Mouse (Mus musculus) embryonic stem cell, embryonic (primary cell): Measurements from ENCODE around the gene Ppp4r2.

Experiments
- CTCF ChIA-PET, 4 experiments: fragments of 300-600 bp in 2 of 4; fragments of 350-600 bp in 2 of 4; sonication (Branson Sonifier 250); formaldehyde crosslinking; loops; one replicate each; lab custom pipeline; 2022; ENCODE audit warnings: inconsistent platforms in 2 of 4; lab: Charles Lee
- POLR2A ChIA-PET, 4 experiments: fragments of 300-600 bp in 2 of 4; fragments of 350-600 bp in 2 of 4; sonication (Branson Sonifier 250); formaldehyde crosslinking; loops; one replicate each; lab custom pipeline; 2022; ENCODE audit warnings: antibody characterized with exemption in 4 of 4, inconsistent platforms in 1 of 4; lab: Charles Lee

Ppp4r2 gene

GRCm38 (mm10) chr6:100868863-100869262 is 35.4 kb downstream of the Ppp4r2 start:
- ChIA-PET CTCF (no interaction called here), POLR2A (interaction anchor here in 2 of 4 experiments (1.0 to 1.9 kb wide), 6 partner anchors 11 to 163 kb away, joined by 3 to 6 read pairs (median 4); no protein-coding TSS in a partner anchor)

- POLR2A ChIA-PET, result interaction anchor here in 3 of 4 experiments (0.6 to 1.9 kb wide), 7 partner anchors 19 to 328 kb away, joined by 3 to 6 read pairs (median 4); partner anchors contain the start of gene Ppp4r2 (in 1 of the 3)
These were observed 36.5 kb downstream of the Ppp4r2 start for GRCm38 (mm10) chr6:100869909-100870308.

GRCm38 (mm10) chr6:100873191-100873590 is 39.8 kb downstream of the Ppp4r2 start:
- ChIA-PET CTCF (interaction anchor here in 2 of 4 experiments (0.6 to 0.7 kb wide), 2 partner anchors 163 to 263 kb away, joined by 3 to 4 read pairs; no protein-coding TSS in a partner anchor), POLR2A (no interaction called here)

More at GRCm38 (mm10) chr6:100869909-100870308, 36.5 kb downstream of the Ppp4r2 start:
- CTCF ChIA-PET, result no interaction called here

- ChIA-PET CTCF (interaction anchor here in 2 of 4 experiments (0.6 to 0.7 kb wide), 2 partner anchors 336 to 347 kb away, joined by 4 to 5 read pairs; no protein-coding TSS in a partner anchor), POLR2A (interaction anchor here in 1 of 4 experiments (0.7 kb wide), 1 partner anchor 25 kb away, joined by 5 read pairs; no protein-coding TSS in a partner anchor)
These were observed 42.6 kb downstream of the Ppp4r2 start for GRCm38 (mm10) chr6:100875862-100876623.

- CTCF ChIA-PET, result interaction anchor here in 2 of 4 experiments (0.6 to 0.7 kb wide), 2 partner anchors 336 to 348 kb away, joined by 4 to 5 read pairs; no protein-coding TSS in a partner anchor
- POLR2A ChIA-PET, result interaction anchor here in 1 of 4 experiments (0.7 kb wide), 1 partner anchor 26 kb away, joined by 5 read pairs; no protein-coding TSS in a partner anchor
These were observed 43.2 kb downstream of the Ppp4r2 start for GRCm38 (mm10) chr6:100876624-100877017.

GRCm38 (mm10) chr6:100878546-100878945 is 45.1 kb downstream of the Ppp4r2 start:
- ChIA-PET POLR2A (interaction anchor here in 1 of 4 experiments (0.6 kb wide), 1 partner anchor 1415 kb away, joined by 4 read pairs; no protein-coding TSS in a partner anchor), CTCF (interaction anchor here in 3 of 4 experiments (0.6 to 1.1 kb wide), 7 partner anchors 19 to 388 kb away, joined by 3 to 5 read pairs (median 3); no protein-coding TSS in a partner anchor)

GRCm38 (mm10) chr6:100879607-100880006 is 46.2 kb downstream of the Ppp4r2 start:
- ChIA-PET POLR2A (interaction anchor here in 1 of 4 experiments (1.0 kb wide), 1 partner anchor 381 kb away, joined by 3 read pairs; no protein-coding TSS in a partner anchor), CTCF (interaction anchor here in 3 of 4 experiments (0.6 to 1.3 kb wide), 3 partner anchors 317 to 1125 kb away, joined by 3 to 4 read pairs (median 4); no protein-coding TSS in a partner anchor)

- ChIA-PET CTCF (interaction anchor here in 3 of 4 experiments (0.7 to 5.5 kb wide), 4 partner anchors 269 to 317 kb away, joined by 5 to 57 read pairs (median 6); no protein-coding TSS in a partner anchor), POLR2A (interaction anchor here in 1 of 4 experiments (0.5 kb wide), 1 partner anchor 319 kb away, joined by 4 read pairs; no protein-coding TSS in a partner anchor)
These were observed 48.2 kb downstream of the Ppp4r2 start for GRCm38 (mm10) chr6:100881657-100882056.

GRCm38 (mm10) chr6:100882381-100883213 is 49.2 kb downstream of the Ppp4r2 start:
- CTCF ChIA-PET, result interaction anchor here (0.5 to 5.5 kb wide), 7 partner anchors 67 to 652 kb away, joined by 3 to 57 read pairs (median 5); no protein-coding TSS in a partner anchor
- POLR2A ChIA-PET, result interaction anchor here in 2 of 4 experiments (0.6 to 1.0 kb wide), 2 partner anchors 247 to 286 kb away, joined by 3 to 4 read pairs; no protein-coding TSS in a partner anchor

GRCm38 (mm10) chr6:100883233-100883632 is 49.8 kb downstream of the Ppp4r2 start:
- ChIA-PET POLR2A (interaction anchor here in 2 of 4 experiments (0.6 to 1.0 kb wide), 2 partner anchors 248 to 286 kb away, joined by 3 to 4 read pairs; no protein-coding TSS in a partner anchor), CTCF (interaction anchor here in 3 of 4 experiments (0.6 to 5.5 kb wide), 6 partner anchors 260 to 651 kb away, joined by 3 to 57 read pairs (median 8); no protein-coding TSS in a partner anchor)

- ChIA-PET CTCF (interaction anchor here (0.6 to 5.5 kb wide), 13 partner anchors 12 to 376 kb away, joined by 3 to 57 read pairs (median 5); no protein-coding TSS in a partner anchor), POLR2A (interaction anchor here in 3 of 4 experiments (0.6 to 0.7 kb wide), 5 partner anchors 289 to 650 kb away, joined by 3 to 6 read pairs (median 3); no protein-coding TSS in a partner anchor)
These were observed 51.3 kb downstream of the Ppp4r2 start for GRCm38 (mm10) chr6:100884594-100885225.

GRCm38 (mm10) chr6:100885376-100885775 is 52.0 kb downstream of the Ppp4r2 start:
- POLR2A ChIA-PET, result interaction anchor here in 2 of 4 experiments (0.6 kb wide), 2 partner anchors 387 to 650 kb away, joined by 3 to 6 read pairs; no protein-coding TSS in a partner anchor

GRCm38 (mm10) chr6:100887012-100887411 is 53.6 kb downstream of the Ppp4r2 start:
- ChIA-PET POLR2A (interaction anchor here in 1 of 4 experiments (0.6 to 1.1 kb wide), 2 partner anchors 54 to 148 kb away, joined by 3 to 4 read pairs; partner anchors contain the start of gene Ppp4r2), CTCF (interaction anchor here (0.6 to 3.0 kb wide), 8 partner anchors 84 to 1906 kb away, joined by 3 to 39 read pairs (median 4); no protein-coding TSS in a partner anchor)

More at GRCm38 (mm10) chr6:100885376-100885775, 52.0 kb downstream of the Ppp4r2 start:
- CTCF ChIA-PET, result interaction anchor here (0.5 to 5.5 kb wide), 8 partner anchors 189 to 572 kb away, joined by 3 to 57 read pairs (median 6); no protein-coding TSS in a partner anchor

GRCm38 (mm10) chr6:100889340-100889739 is 55.9 kb downstream of the Ppp4r2 start:
- POLR2A ChIA-PET, result no interaction called here
- CTCF ChIA-PET, result no interaction called here

GRCm38 (mm10) chr6:100892489-100892888 is 59.1 kb downstream of the Ppp4r2 start:
- POLR2A ChIA-PET, result no interaction called here
- CTCF ChIA-PET, result interaction anchor here in 1 of 4 experiments (0.7 kb wide), 1 partner anchor 305 kb away, joined by 3 read pairs; no protein-coding TSS in a partner anchor

- ChIA-PET POLR2A (no interaction called here), CTCF (interaction anchor here in 1 of 4 experiments (0.7 kb wide), 1 partner anchor 304 kb away, joined by 3 read pairs; no protein-coding TSS in a partner anchor)
These were observed 59.7 kb downstream of the Ppp4r2 start for GRCm38 (mm10) chr6:100893073-100893472.
